Mouse (Mus musculus) heart, adult 9 months (tissue): ENCODE measurements around the gene Trp53i13.

Experiments used
- DNase-seq, 2 experiments: peaks; one replicate each; pipeline ENCODE4 v3.0.0; 2022; ENCODE audit warnings: low spot score in 2 of 2

The Trp53i13 gene

DNA sequence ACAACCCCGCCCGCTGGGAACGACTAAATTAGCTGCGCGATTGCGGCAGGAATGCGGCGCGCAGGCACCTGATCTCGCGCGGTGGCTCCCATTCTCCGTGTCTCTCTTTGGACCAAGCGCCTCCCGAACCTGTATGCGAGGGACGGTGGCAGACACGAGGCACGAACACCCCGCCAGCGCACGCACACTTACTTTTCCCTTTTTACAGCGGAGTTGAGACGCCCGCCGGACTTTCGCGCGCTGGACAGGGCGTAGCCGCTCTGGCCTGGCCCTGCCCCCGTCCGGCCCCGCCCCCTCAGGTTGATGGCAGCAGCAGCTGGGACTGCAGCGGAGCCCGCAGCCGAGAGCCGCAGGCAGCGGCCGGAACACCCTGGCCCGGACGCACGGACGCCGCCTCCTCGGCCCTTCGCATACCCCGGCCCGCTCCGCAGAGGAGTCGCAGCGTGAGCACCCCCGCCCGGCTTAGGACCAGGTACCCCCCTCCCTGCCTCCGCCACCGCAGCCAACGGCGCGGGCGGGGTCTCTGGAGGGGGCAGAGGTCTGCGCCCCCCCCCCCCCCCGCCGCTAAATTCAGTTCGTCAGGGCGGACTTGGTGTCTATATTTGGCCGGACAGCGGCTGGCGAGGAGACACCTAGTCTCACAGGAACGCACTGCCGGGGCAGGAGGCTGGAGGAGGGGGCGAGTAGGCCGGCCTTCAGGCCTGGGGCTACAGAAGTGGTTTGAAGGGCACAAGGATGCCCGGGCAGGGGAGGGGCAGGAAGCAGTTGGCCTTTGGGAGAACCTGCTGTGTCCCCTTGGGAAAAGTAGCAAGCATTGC is 53.3 kb downstream of the Trp53i13 start, which contains the start of gene Coro6:
Gene Coro6, plus strand, starts transcription at position 129 of the 818 bp plus-strand sequence.
- DNase-seq, result peak; percentile 81 to 86

DNA sequence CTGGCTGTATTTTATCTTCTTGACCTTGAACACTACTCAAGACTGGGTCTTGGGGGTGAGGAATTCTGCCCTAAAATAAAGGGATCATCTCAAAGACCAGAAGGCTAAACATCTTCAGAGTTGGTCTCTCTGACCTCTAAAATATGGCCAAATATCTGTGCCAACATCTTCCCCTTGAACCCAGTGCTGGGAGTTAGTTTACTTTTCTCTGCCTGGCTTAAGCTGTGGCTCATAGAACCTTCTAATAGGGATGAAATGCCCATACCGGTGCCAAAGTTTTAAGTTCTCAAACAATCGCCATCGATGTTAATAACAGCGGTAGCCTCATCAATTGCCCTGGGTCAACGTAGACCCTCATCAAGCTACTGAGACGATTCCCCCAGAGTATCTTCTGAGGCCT is 53.9 kb downstream of the Trp53i13 start:
- DNase-seq, result no peak
